Mouse (Mus musculus) natural killer cell, adult 2 months (primary cell): Measurements from ENCODE around the gene Gm6583.
"Not testable (repeated sequence)": the region's sequence is repeated elsewhere in the genome, so short reads cannot be mapped to it uniquely, and the experiment has no call there.

Experiments used
- DNase-seq, 2 experiments: peaks; one replicate each; pipeline ENCODE4 v3.0.0; 2022; ENCODE audit warnings: low spot score in 2 of 2

Gene Gm6583

GRCm38 (mm10) chr5:112325546-112326445 lies 30.0 kb downstream of the Gm6583 start, which contains the start of gene Tfip11:
Gene Tfip11, plus strand, starts transcription at chr5:112326358.
- DNase-seq = peak; percentile 91 to 92

DNA sequence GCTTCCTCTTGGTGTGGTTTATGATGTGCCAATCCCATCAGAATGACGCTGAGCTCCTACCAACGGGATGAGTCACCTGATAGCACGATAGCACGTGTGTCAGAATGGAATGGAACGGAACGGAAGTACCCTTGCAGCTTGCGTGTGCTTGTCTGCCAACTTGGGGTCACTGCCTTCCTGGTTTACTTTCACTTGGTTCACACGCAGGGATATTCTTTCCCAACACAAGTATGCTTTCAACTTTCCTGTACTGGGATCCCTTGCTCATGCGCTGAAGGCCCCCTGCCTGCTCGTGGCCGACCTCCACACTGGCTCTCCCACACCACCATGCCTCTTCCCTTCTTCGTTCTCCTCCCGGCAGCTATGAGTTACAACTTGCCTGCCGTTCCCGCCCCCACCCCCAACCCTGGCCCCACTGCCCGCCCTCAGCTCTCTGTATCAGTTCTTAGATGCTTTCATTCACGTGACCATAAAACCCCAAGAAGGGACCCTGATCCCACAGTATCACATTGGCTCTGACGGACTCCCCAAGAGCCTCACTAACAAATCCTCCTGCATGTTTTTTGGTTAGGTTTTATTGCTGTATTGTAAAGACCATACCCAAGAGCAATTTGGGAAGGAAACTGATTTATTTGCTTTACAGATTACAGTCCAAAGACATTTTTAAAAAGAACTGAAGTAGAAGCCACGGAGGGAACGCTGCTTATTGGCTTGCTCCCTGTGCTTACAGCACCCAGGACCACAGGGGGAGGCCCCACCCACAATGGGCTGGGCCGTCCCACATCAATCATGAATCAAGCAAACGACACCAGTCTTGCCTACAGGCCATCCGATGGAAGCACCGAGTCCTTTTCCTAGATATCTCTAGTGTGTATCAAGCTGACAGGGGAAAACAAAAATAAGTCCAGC lies 30.9 kb downstream of the Gm6583 start:
- peak; percentile 67 to 73 for DNase-seq

DNA sequence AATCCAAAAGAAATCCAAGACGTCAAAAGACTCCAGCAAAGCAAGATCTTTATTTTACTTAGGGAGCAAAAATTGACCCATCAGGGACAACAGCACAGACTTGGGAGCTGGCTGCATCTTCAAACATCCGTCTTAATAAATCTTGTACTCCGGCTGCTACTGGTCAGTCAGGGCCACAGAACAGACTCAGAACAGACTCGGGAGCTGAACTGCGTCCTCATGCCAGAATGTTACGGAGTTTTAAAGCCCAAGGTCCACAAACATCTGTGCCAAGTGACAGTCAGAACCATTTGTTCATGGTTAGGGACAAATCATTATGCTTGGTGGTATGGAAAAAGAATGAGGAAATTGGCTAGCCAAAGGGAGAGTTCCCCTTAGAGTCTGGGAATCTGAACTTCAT lies 32.6 kb downstream of the Gm6583 start:
- DNase-seq = no peak

DNA sequence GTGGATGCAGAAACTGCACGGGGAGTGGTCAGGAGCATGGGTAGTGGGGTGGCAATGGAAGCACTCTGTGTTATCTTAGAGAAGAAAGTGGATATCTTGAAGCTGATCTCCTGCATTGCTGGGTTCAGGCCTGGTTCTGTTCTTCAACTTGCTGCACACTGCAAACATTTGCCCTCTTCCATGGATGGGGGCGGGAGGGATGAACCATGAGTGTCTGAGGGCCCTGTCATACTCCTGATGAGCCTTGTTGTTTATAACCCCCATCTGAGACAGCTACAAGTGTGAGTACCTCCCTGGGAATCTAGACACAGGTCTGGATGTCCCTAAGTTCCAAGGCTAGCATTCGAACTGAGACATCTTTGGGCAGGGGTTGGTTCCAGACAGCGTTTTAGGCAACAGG lies 34.5 kb downstream of the Gm6583 start:
- no peak for DNase-seq

DNA sequence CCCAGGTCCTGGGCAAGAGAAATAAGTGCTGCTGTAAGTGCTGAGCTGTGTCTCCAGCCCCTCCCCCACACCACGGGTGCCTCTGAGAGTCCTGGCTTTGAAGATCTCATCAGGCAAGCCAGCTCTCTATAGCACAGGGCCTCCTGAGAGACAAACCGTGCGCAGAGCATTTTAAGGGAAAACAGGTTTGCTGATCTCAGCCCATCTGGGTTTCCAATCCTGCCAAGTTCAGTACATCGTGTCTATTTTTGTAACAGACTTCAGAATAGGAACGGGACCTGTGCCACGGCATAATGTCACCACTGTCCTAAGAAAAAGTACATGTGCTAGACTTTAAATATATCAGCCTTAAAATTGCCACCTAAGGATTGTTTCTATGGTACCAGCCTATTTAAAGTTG lies 34.9 kb downstream of the Gm6583 start:
- DNase-seq = no peak

DNA sequence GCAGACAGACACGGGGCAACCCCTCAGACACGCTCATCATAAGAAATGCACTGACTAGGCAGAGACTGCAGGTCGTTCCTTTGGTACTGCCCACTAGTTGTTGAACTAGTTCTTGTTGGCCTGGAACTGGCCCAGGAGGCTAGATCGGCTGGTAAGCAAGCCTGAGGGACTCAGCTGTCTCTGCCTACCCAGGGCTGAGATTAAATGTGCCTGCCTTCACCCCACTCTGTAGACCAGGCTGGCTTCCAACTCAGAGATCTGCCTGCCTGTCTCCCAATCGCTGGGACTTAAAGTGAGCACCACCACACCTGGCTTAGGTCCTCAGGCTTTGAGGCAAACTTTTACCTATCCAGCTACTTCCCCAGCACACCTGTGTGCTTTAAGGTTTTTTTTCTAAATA lies 35.5 kb downstream of the Gm6583 start:
- DNase-seq = no peak

GRCm38 (mm10) chr5:112319343-112319742 lies 36.5 kb downstream of the Gm6583 start:
- not testable (repeated sequence) for DNase-seq

DNA sequence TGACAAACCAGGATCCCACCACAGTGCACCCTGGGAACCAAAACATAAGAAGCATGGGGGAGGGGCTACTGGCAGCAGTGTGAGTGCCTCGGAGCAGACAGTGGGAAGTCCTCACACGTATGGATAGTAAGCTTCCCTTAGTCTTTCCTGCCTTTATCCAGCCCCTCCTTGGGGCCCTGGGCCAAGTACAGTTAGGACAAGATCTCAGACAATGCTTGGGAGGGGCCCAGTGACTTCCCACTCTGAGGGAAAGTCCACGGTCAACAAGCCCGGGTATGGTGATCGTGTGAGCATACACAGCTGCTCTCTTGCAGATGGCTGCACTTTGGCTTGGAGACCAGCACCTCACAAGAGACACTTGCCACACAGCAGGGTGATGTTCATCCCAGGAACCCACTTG lies 38.5 kb downstream of the Gm6583 start:
- no peak for DNase-seq

- no peak for DNase-seq
Measured at GRCm38 (mm10) chr5:112316468-112316867, 39.4 kb downstream of the Gm6583 start.

- DNase-seq = no peak
Measured at GRCm38 (mm10) chr5:112313222-112313885, 42.5 kb downstream of the Gm6583 start.

GRCm38 (mm10) chr5:112305842-112306241 lies 50.0 kb downstream of the Gm6583 start:
- no peak for DNase-seq
